Comparison of ENCODE assay signal across 15 mouse cellular contexts in genomic region chr13:69833416-69833815, GRCm38 (mm10).
"Had no signal": no experiment of that assay in that cellular context is flagged by ENCODE, and none has a peak within 500 bp of the region (broad histone marks: within the 10 kb centered on the region; RNA-seq: fewer than 3 reads in every experiment).

No protein-coding gene starts in this region.

- ATAC-seq: hindbrain, embryonic 16.5 days; inflammation-experienced regulatory T-cells, adult 6 months; intestine, embryonic 15.5 days; intestine, postnatal 0 days had no signal

- DNase-seq: gastrocnemius, adult 2 months; gastrocnemius, postnatal 10 days; gastrocnemius, postnatal 25 days; heart, adult 18-20 months; heart, postnatal 10 days; heart, postnatal 4 days; kidney, adult 18-20 months; kidney, adult 8-10 months; kidney, postnatal 10 days; kidney, postnatal 25 days; kidney, postnatal 4 days had no signal
